Mouse (Mus musculus): ENCODE measurements around the gene Sik1.

DNA sequence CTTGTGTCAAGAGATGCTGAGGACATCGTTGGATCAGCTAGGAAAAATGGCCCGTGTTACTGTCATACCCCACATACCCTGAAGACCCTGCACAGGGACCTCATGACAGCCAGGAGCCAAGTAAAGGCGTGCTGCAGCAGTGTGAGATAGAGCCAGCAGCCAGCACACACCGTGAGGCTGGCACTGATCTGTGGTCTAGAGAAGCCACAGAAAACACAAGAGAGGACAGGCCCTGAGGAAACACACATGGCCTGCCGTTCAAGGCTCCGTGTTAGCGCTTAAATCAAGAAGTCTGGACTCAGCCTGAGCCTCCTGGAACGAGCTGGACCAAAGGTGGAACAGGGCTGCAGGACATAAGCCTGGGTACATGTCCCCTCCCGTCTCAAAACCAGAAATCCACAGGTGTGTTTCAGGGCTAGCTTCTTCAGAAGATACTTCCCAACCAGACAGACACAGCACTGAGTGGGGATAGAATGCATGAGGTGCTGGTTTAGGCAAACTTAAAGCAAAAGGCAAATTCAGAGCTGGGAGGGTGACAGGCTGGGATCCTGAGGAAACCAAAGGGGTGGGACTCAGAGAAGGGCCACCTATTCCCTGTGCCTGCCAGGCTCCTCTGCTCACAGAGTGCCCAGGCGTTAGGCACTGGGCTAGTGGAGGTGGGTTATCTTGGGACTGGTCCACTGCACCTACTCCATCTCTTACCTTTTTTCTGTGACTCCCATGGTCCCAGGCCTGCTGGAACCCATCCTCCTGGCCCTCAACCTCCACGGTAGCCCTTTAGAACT, 9.3 kb upstream of the Sik1 start:
- TF ChIP-seq CTCF (IDR thresholded peaks at IDR 0.05; ENCODE audit: low read depth) (no peak), EP300 (IDR thresholded peaks at IDR 0.05; ENCODE audit: low read depth) (no peak)

Data from liver, embryonic 14.5 days (tissue).